Mouse (Mus musculus) c-Kit-negative CD71-positive TER-119-positive erythroid progenitor cells, embryonic 14.5 days (primary cell): ENCODE results near the gene Thumpd1.

Experiments used
- DNase-seq: peaks from one replicate; pipeline ENCODE4 v3.0.0-alpha.2; 2013; ENCODE audit warnings: low read depth, low spot score

Thumpd1 gene

DNA sequence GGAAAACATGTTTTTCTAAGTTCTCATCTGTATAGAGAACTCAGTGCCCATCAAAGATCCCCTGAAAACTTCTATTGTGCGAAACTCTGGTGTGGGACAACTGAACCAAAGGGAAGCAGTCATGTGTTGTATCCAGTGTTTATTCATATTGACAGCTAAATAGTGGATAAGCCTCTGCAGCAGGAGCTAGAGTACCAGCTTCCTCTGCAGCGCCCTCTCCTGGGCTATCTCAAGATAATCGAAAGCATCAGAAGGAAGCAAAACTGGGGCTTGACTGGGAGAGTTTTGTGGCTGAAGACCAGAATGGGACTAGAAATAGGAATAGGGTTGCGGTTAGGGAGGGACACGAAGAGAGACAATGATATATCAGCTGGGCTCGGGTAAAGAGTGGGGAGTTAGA, 49.7 kb downstream of the Thumpd1 start:
- no peak for DNase-seq

DNA sequence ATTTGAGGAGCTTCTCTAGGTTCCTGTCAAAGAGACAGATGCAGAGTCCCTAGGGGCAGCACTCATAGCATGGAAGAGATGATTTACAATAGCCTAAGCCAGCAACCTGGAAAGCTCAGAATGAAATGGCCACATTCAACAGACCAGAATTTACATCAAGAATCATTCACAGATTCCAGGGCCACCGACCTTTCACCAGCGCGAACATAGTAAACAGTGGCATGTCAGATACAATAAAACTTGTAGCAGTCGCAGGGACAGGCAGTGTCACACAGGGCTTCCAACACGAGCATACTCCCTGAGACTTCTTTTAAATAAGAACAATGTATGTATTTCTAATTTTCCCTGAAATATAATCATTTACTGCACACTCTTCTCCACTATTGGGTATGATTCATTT, 50.2 kb downstream of the Thumpd1 start:
- DNase-seq = no peak

DNA sequence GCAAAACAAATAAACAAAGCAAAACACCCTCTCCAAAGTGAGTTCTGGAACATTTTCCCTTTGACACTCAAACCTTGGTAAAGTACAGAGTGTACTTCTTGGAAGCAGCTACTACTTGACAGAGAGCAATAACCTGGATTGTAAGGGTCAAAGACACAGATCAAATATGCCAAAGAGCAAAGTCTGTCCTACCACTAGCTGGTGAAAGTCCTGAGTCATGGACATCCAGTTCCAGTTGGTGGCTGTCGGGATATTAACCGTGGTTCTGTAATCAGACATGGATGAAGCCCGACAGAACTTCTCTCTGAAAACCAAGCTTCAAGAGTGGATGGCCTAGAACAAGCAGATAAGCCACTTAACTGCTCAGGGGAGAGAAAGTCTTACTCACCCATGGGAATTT, 52.7 kb downstream of the Thumpd1 start:
- no peak for DNase-seq
